Mouse (Mus musculus) neural tube, embryonic 11.5 days (tissue): ENCODE measurements around the gene Rhof. TPM values are rescaled to one million over a fixed set of nuclear protein-coding genes. Genes with fewer than 3 reads are reported as not detected.

Experiments
- ATAC-seq: fragments of 200-750 bp; cut with Nextera tagmentation; 2 replicates; pipeline ENCODE4 v1.8.0; 2017; ENCODE audit warnings: moderate number of reproducible peaks, mild to moderate bottlenecking, moderate TSS enrichment, moderate library complexity; ENCODE audit not compliant: insufficient read depth, low FRiP score, low TSS enrichment
- DNase-seq: peaks from one replicate; pipeline ENCODE4 v3.0.0-alpha.2; 2015; ENCODE audit warnings: low spot score
- H3K27ac ChIP-seq: fragments of 300-500 bp; sonication (generic); 2 replicates; pipeline ENCODE4 v1.5.1; 2014; ENCODE audit warnings: low read depth, mild to moderate bottlenecking, low read length
- H3K27me3 ChIP-seq: fragments of 300-500 bp; sonication (generic); 2 replicates; pipeline ENCODE4 v1.6.1; 2014; ENCODE audit warnings: mild to moderate bottlenecking, low read length, mixed read lengths; ENCODE audit not compliant: control insufficient read depth, insufficient read depth
- H3K36me3 ChIP-seq: fragments of 300-500 bp; sonication (generic); 2 replicates; pipeline ENCODE4 v1.6.1; 2014; ENCODE audit warnings: mild to moderate bottlenecking, low read length, moderate library complexity, mixed read lengths; ENCODE audit not compliant: control insufficient read depth, insufficient read depth
- H3K4me1 ChIP-seq: fragments of 300-500 bp; sonication (generic); 2 replicates; pipeline ENCODE4 v1.6.1; 2014; ENCODE audit warnings: low read length, mixed read lengths; ENCODE audit not compliant: control insufficient read depth, insufficient read depth
- H3K4me2 ChIP-seq: fragments of 300-500 bp; sonication (generic); 2 replicates; pipeline ENCODE4 v1.6.1; 2014; ENCODE audit warnings: low read depth, mild to moderate bottlenecking, moderate library complexity
- H3K4me3 ChIP-seq: fragments of 300-500 bp; sonication (generic); 2 replicates; pipeline ENCODE4 v1.5.1; 2014; ENCODE audit warnings: low read depth, low read length
- H3K9ac ChIP-seq: fragments of 300-500 bp; sonication (generic); 2 replicates; pipeline ENCODE4 v1.6.1; 2014; ENCODE audit warnings: mild to moderate bottlenecking, low read length
- H3K9me3 ChIP-seq: fragments of 300-500 bp; sonication (generic); 2 replicates; pipeline ENCODE4 v1.6.1; 2016; ENCODE audit warnings: low read length; ENCODE audit not compliant: control insufficient read depth
- WGBS: fragments of 180-500 bp; shearing (Covaris S2); extraction: QIAGEN DNeasy Blood & Tissue Kit; methylation state at CpG from one replicate; pipeline ENCODE4 v1.1.7; 2014; 5-methylcytosine and 5-hydroxymethylcytosine counted together
- polyA plus RNA-seq: library from polyadenylated mRNA; unstranded; fragments of >200 nt; fragmentation: Nextera tagmentation; extraction: Ambion mirVana; gene quantifications from 2 replicates; pipeline ENCODE4 v1.2.1, GENCODE M21; 2014

The Rhof gene
- polyA plus RNA-seq: 1.6 and 2.6 TPM in 2 replicates

DNA sequence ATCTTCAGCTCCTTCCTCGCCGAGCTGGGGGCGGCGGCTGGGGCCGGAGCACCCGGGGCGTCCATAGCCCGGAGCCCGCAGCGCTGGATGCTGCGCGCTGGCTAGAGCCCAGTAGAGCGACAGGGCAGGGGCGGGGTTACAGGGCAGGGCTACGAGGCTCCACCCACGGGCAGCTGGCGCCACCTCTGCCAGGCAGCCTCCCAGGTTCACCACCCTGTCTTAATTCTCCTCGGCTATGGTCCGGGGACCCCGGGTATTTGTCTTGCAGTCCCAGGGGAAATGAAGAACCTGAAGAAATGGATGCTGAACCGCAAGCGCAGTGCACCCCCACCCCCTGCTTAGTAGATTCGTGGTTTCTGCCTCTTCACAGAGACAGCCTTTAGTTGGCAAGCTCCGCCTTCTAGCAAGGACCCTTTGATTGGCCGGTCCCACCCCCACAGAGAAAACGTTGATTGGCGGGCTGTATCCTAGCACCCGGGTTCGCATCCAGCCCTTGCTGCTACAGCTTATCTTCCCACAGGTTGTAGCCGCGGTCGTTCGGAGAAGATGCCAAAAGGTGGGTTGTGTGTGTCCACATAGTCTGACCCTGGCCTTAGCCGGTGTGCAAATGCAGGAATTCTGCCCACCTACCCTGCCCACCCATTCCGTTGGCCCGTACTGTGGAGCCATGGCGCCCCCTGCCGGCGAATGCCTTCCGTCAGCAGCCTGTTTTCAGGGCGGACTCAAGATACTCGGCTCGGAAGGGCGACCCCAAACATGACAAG, at the start of gene Rhof:
TSS of gene Rhof (minus strand) at position 385 of the 764 bp plus-strand sequence.
- H3K4me3 ChIP-seq: peak within 1 kb of the TSS; percentile 25

DNA sequence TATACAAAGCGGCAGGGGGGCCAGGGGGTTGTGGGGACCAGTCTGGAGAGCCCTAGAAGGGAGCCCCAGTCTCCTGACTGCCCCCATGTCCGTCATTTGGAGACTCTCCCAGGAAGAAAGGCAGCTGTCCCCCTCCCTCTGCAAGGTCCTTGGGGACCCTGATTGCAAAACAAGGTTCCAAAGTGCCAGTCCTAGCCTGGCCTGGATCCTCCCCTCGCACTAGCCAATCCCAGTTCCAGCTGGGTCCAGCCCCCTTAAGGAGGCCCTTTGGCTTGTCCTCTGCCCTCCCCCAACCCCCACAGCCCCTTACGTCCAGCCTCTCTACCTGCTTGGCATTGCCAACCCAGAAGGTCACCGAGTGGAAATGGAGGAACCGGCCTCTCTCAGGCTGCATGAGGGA, 49.0 kb upstream of the Rhof start:
- H3K4me3 ChIP-seq: no peak overlapping the region
- no peaks in the 10 kb centered on the region for H3K36me3 ChIP-seq
- no peaks in the 10 kb centered on the region for H3K9me3 ChIP-seq
- no peaks in the 10 kb centered on the region for H3K4me1 ChIP-seq
- no peak overlapping the region for H3K27ac ChIP-seq
- H3K4me2 ChIP-seq: no peak overlapping the region
- no peak overlapping the region for H3K9ac ChIP-seq
- ATAC-seq (no peak), DNase-seq (no peak)
- 77% methylated on average over 6 of the region's 6 CpGs for WGBS
- H3K27me3 ChIP-seq: no peaks in the 10 kb centered on the region

More for the DNA sequence above, at the start of gene Rhof:
- Histone ChIP-seq H3K4me1 (peaks cover 50% of the 10 kb centered on the region), H3K27me3 (no peaks in the 10 kb centered on the region), H3K9ac (peak within 1 kb of the TSS; percentile 50), H3K27ac (peak within 1 kb of the TSS; percentile 0; the same call in 1 of the 2 replicates), H3K36me3 (peaks cover 4% of the 10 kb centered on the region), H3K9me3 (no peaks in the 10 kb centered on the region), H3K4me2 (peak within 1 kb of the TSS; percentile 100)
- peak; percentile 76 for DNase-seq
- 3% methylated on average over 44 of the region's 44 CpGs for WGBS
- peak; percentile 48; the same call in 1 of the 2 replicates for ATAC-seq

DNA sequence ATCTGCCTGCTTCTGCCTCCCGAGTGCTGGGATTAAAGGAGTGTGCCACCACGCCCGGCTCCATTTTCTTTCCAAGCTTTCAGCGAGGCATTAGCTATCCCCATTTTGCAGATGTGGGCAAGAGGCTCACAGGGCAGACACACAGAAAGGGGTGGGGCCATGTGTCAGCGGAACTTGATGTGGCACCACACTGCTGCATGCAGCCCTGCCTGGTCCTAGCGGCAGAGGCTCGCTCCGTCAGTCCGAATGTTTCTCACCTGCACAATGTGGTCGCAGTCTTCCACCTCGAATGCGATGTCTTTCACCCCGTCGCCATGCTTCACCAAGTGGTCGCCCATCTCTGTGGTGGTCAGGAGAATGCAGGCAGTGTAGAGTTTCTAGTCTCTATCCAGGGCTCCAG, 47.9 kb upstream of the Rhof start:
- ATAC-seq (no peak), DNase-seq (no peak)
- H3K4me2 ChIP-seq: no peak overlapping the region
- H3K27ac ChIP-seq: no peak overlapping the region
- H3K9ac ChIP-seq: no peak overlapping the region
- no peaks in the 10 kb centered on the region for H3K4me1 ChIP-seq
- no peaks in the 10 kb centered on the region for H3K9me3 ChIP-seq
- no peaks in the 10 kb centered on the region for H3K27me3 ChIP-seq
- WGBS: 90% methylated on average over 15 of the region's 15 CpGs
- H3K4me3 ChIP-seq: no peak overlapping the region
- no peaks in the 10 kb centered on the region for H3K36me3 ChIP-seq

DNA sequence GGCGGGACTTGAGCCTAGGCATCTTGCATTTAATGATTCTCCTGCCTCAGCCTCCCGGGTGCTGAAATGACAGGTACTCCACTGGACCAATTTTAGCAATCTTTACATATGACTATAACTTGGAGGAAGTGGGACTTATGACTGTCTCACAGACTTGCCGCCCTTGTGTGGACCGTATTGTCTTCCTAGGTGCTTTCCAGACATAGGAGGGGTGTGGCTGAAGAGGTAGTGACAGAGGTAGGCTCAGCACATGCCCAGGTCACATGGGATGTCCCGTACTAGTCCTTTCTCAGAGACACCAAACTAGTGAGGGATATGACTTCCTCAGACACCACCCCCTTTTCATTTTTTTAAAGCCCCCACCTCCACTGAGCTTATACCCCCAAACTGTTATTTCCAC, 46.3 kb upstream of the Rhof start:
- Histone ChIP-seq H3K4me2 (no peak overlapping the region), H3K9me3 (no peaks in the 10 kb centered on the region), H3K27ac (no peak overlapping the region), H3K36me3 (no peaks in the 10 kb centered on the region), H3K4me3 (no peak overlapping the region), H3K9ac (no peak overlapping the region), H3K4me1 (no peaks in the 10 kb centered on the region), H3K27me3 (no peaks in the 10 kb centered on the region)
- ATAC-seq (no peak), DNase-seq (no peak)
- WGBS: 85% methylated on average over 5 of the region's 5 CpGs

DNA sequence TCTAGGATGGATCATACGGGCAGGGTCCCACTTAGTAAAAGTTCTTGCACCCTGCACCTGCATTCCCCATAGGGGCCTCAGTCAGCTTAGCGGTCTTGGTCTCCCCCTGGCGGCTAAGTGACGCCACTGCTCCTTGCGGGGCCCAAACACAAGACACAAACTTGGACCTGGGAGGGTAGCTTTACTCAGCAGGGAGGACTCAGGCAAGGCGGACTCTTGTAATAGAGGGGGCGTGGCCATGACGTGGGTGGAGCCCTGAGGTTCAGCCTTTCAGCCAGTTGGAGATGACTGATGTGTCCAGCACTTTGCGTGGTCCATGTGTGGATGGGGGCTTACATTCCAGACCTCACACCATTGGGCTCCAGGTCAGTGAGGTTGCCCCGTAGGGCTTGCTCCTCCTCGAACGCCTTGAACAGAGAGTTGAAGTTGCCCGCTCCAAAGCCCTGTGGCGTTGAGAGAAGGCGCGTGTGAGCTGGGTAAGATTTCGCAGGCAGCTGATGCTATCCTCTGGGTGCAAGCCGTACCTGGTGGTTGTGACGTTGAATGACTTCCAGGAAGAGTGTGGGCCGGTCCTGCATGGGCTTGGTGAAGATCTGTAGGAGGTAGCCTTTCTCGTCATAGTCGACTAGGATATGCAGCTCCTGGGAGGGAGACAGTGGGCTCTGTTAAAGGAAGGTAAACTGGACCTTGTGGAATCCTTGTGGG, 39.3 kb upstream of the Rhof start:
- WGBS: 14% methylated on average over 22 of the region's 22 CpGs
- no peak overlapping the region for H3K27ac ChIP-seq
- peak overlapping the region; percentile 22 for H3K4me3 ChIP-seq
- no peaks in the 10 kb centered on the region for H3K27me3 ChIP-seq
- peak; percentile 55 for ATAC-seq
- no peaks in the 10 kb centered on the region for H3K9me3 ChIP-seq
- H3K4me2 ChIP-seq: peak overlapping the region; percentile 27
- 0 out of 2 replicates have a peak overlapping the region, but pooled peaks have one; percentile 14 for H3K9ac ChIP-seq
- peaks cover 2% of the 10 kb centered on the region; the same call in 1 of the 2 replicates for H3K36me3 ChIP-seq
- peak; percentile 88 for DNase-seq
- 0 out of 2 replicates have a peak, but pooled peaks cover 2% of the 10 kb centered on the region for H3K4me1 ChIP-seq

DNA sequence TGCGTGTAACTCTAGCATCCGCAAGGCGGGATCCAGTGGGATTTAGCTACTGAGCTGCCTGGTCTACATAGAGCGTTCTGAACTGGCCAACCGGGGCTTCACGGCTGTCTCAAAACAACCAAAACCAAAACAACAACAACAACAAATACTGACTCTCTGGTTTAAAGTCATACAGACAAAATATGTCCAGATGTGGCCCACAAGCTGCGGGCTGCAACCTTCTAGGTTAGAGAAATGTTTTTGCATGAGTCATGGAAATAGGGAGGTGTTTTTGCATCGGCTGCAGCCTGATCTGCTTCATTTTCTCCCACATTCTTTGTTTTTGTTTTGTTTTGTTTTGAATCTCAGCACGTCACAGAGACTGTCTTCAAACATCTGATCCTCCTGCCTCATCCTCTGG, 37.9 kb upstream of the Rhof start:
- Histone ChIP-seq H3K4me3 (no peak overlapping the region), H3K9ac (no peak overlapping the region), H3K4me1 (0 out of 2 replicates have a peak, but pooled peaks cover 2% of the 10 kb centered on the region), H3K36me3 (peaks cover 7% of the 10 kb centered on the region), H3K4me2 (no peak overlapping the region), H3K9me3 (no peaks in the 10 kb centered on the region), H3K27ac (no peak overlapping the region), H3K27me3 (no peaks in the 10 kb centered on the region)
- DNase-seq (no peak), ATAC-seq (no peak)
- 83% methylated on average over 9 of the region's 9 CpGs for WGBS

DNA sequence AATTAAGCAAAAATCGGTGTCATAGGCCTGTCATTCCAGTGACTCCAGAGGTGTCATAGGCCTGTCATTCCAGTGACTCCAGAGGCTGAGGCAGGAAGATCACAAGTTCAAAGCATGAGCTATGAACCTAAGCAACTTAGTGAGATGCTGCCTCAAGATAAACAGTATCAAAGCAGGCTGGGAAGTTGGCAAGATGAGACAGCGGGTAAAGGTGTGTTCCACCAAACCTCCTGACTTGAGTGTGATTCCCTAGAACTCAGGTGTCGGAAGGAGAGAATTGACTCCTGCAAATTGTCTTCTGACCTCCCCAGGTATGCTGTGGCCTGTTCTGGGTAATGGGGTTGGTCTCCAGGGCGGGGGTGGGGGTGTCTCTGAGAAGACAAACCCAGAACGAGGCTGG, 36.8 kb upstream of the Rhof start, which contains the start of gene Psmd9:
TSS of gene Psmd9 (plus strand) at position 130 of the 400 bp plus-strand sequence.
- no peaks in the 10 kb centered on the region for H3K27me3 ChIP-seq
- no peaks in the 10 kb centered on the region for H3K9me3 ChIP-seq
- DNase-seq (no peak), ATAC-seq (no peak)
- H3K4me3 ChIP-seq: no peak within 1 kb of the TSS
- no peak within 1 kb of the TSS for H3K27ac ChIP-seq
- 0 out of 2 replicates have a peak, but pooled peaks cover 2% of the 10 kb centered on the region for H3K4me1 ChIP-seq
- no peak within 1 kb of the TSS for H3K9ac ChIP-seq
- WGBS: 82% methylated on average over 5 of the region's 5 CpGs
- peaks cover 9% of the 10 kb centered on the region for H3K36me3 ChIP-seq
- H3K4me2 ChIP-seq: no peak within 1 kb of the TSS

DNA sequence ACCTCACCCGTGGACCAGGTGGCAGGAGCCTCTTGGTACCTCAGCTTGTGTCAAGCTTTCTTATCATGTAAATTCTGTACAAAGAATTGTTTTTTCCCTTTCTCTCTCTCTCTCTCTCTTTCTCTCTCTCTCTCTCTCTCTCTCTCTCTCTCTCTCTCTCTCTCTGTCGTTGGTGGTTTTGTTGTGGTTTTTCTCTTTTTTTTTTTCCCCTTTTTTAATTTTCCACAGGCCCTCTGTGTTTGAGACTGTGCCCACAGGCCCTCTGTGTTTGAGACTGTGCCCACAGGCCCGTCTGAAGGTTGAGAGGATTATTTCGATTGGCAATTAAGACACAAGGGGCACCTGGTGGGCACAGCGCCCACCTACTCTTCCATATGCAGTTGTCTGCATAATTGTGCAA, 35.1 kb upstream of the Rhof start:
- Histone ChIP-seq H3K9ac (no peak overlapping the region), H3K4me1 (0 out of 2 replicates have a peak, but pooled peaks cover 2% of the 10 kb centered on the region), H3K27ac (no peak overlapping the region), H3K9me3 (no peaks in the 10 kb centered on the region), H3K36me3 (peaks cover 22% of the 10 kb centered on the region), H3K4me2 (no peak overlapping the region), H3K27me3 (no peaks in the 10 kb centered on the region), H3K4me3 (no peak overlapping the region)
- ATAC-seq (no peak), DNase-seq (no peak)
- 81% methylated on average over 5 of the region's 5 CpGs for WGBS
